Mouse (Mus musculus) midbrain, embryonic 14.5 days (tissue): ENCODE data around the gene Pus1. TPM values are rescaled to one million over a fixed set of nuclear protein-coding genes. Genes with fewer than 3 reads are reported as not detected.

Source experiments
- ATAC-seq: fragments of 200-750 bp; cut with Nextera tagmentation; 2 replicates; pipeline ENCODE4 v1.8.0; 2017; ENCODE audit warnings: moderate number of reproducible peaks, moderate library complexity; ENCODE audit not compliant: low FRiP score, low TSS enrichment
- DNase-seq: peaks from one replicate; pipeline ENCODE4 v3.0.0-alpha.2; 2015
- H3K27ac ChIP-seq: fragments of 300-500 bp; sonication (generic); replicated peaks from 2 replicates; pipeline ENCODE4 v1.5.1; 2014; ENCODE audit warnings: mild to moderate bottlenecking, low read depth, low read length, moderate library complexity
- H3K27me3 ChIP-seq: fragments of 300-500 bp; sonication (generic); 2 replicates; pipeline ENCODE4 v1.6.1; 2014; ENCODE audit warnings: low read length, control low read depth, mixed read lengths; ENCODE audit not compliant: control insufficient read depth, insufficient read depth
- H3K36me3 ChIP-seq: fragments of 300-500 bp; sonication (generic); 2 replicates; pipeline ENCODE4 v1.6.1; 2014; ENCODE audit warnings: low read length, control low read depth; ENCODE audit not compliant: control insufficient read depth, insufficient read depth
- H3K4me1 ChIP-seq: fragments of 300-500 bp; sonication (generic); 2 replicates; pipeline ENCODE4 v1.6.1; 2014; ENCODE audit warnings: mild to moderate bottlenecking, antibody characterized with exemption, low read length, control low read depth; ENCODE audit not compliant: control insufficient read depth, insufficient read depth
- H3K4me2 ChIP-seq: fragments of 300-500 bp; sonication (generic); 2 replicates; pipeline ENCODE4 v1.6.1; 2014; ENCODE audit warnings: mild to moderate bottlenecking, low read length, moderate library complexity
- H3K4me3 ChIP-seq: fragments of 300-500 bp; sonication (generic); replicated peaks from 2 replicates; pipeline ENCODE4 v1.5.1; 2014; ENCODE audit warnings: low read depth, low read length
- H3K9ac ChIP-seq: fragments of 300-500 bp; sonication (generic); replicated peaks from 2 replicates; pipeline ENCODE4 v1.6.1; 2014; ENCODE audit warnings: mild to moderate bottlenecking, low read length, moderate library complexity
- H3K9me3 ChIP-seq: fragments of 300-500 bp; sonication (generic); 2 replicates; pipeline ENCODE4 v1.6.1; 2016; ENCODE audit warnings: low read length, control low read depth, mixed read lengths; ENCODE audit not compliant: control insufficient read depth
- WGBS: fragments of 180-500 bp; shearing (Covaris S2); extraction: QIAGEN DNeasy Blood & Tissue Kit; methylation state at CpG from one replicate; pipeline ENCODE4 v1.1.7; 2014; 5-methylcytosine and 5-hydroxymethylcytosine counted together
- polyA plus RNA-seq: library from polyadenylated mRNA; unstranded; fragments of >200 nt; fragmentation: Nextera tagmentation; extraction: Ambion mirVana; gene quantifications from 2 replicates; pipeline ENCODE4 v1.2.1, GENCODE M21; 2014

Gene Pus1
- polyA plus RNA-seq, 1 experiment from 2014 or later: 12.5 TPM

- Histone ChIP-seq H3K4me2 (no peak overlapping the region), H3K36me3 (peaks cover 90% of the 10 kb centered on the region), H3K9ac (no peak overlapping the region), H3K9me3 (no peaks in the 10 kb centered on the region), H3K27me3 (no peaks in the 10 kb centered on the region), H3K27ac (no peak overlapping the region), H3K4me1 (no peaks in the 10 kb centered on the region), H3K4me3 (no peak overlapping the region)
- DNase-seq: peak; percentile 83
- ATAC-seq: 0 out of 2 replicates have a peak, but pooled peaks have one; percentile 34
- 67% methylated on average over 5 of the region's 5 CpGs for WGBS
Measured at GRCm38 (mm10) chr5:110788684-110789083, 8.2 kb upstream of the Pus1 start.

DNA sequence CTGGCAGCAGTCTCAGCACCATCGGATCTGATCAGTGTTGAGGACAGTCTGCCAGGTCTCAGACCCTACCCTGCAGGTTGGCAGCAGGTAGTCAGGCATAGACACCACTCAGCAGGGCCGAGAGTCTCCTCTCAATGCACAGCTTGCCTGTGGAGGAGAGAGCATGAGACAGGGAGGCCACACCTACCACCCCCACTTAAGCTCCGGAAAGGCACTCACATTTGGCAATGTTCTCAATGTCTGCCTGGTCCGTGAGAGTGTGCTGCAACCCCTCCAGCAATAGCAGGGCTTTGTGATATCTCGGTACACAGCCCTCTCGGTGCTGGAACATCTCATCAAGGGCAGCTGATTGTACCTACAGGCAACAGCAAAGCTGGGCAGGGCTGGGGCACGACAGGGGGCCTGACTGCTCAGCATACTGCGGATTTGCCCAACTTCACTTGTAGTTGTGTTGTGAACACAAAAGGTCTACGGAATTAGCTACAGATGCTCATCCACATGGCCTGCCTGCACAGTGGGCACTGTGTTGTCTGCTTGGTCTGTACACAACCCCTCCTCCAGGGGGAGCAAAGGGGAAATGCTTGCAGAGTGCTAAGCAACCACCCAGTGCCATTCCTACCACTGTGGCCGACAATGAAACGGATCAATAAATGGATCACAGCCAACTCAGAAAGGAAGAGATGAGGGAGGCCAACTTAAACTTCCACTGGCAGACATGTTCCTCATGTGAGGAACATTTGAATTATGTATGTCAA, 5.8 kb upstream of the Pus1 start:
- no peak overlapping the region for H3K9ac ChIP-seq
- H3K4me1 ChIP-seq: no peaks in the 10 kb centered on the region
- no peak overlapping the region for H3K4me2 ChIP-seq
- H3K9me3 ChIP-seq: no peaks in the 10 kb centered on the region
- H3K36me3 ChIP-seq: peaks cover 66% of the 10 kb centered on the region
- no peak for DNase-seq
- no peak; the same call in 1 of the 2 replicates for ATAC-seq
- 80% methylated on average over 11 of the region's 11 CpGs for WGBS
- no peaks in the 10 kb centered on the region for H3K27me3 ChIP-seq
- no peak overlapping the region for H3K27ac ChIP-seq
- H3K4me3 ChIP-seq: no peak overlapping the region

DNA sequence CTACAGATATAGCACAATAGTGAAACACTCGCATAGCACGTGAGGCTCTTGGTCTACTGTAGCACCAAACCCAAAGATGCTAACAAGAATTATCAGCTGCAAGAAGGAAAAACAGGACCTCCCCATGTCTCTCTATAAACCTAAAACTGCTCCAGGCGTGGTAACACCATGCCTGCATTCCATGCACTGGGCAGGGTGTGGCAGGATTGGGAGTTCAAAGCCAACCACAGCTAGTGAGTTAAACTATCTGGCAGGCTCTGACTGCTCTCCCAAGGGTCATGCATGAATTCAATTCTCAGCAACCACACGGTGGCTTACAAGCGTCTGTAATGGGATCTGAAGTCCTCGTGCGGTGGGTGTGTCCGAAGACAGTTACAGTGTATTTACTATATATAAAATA, 2.7 kb upstream of the Pus1 start:
- ATAC-seq (no peak), DNase-seq (no peak)
- no peak overlapping the region for H3K9ac ChIP-seq
- H3K4me1 ChIP-seq: peaks cover 12% of the 10 kb centered on the region
- no peaks in the 10 kb centered on the region for H3K9me3 ChIP-seq
- no peak overlapping the region for H3K4me2 ChIP-seq
- 76% methylated on average over 8 of the region's 8 CpGs for WGBS
- no peak overlapping the region for H3K27ac ChIP-seq
- no peaks in the 10 kb centered on the region for H3K27me3 ChIP-seq
- peaks cover 35% of the 10 kb centered on the region for H3K36me3 ChIP-seq
- no peak overlapping the region for H3K4me3 ChIP-seq

- Histone ChIP-seq H3K4me2 (no peak overlapping the region), H3K27ac (no peak overlapping the region), H3K4me1 (peaks cover 12% of the 10 kb centered on the region), H3K27me3 (no peaks in the 10 kb centered on the region), H3K9me3 (no peaks in the 10 kb centered on the region), H3K9ac (no peak overlapping the region), H3K4me3 (no peak overlapping the region), H3K36me3 (peaks cover 24% of the 10 kb centered on the region)
- ATAC-seq (no peak), DNase-seq (no peak)
- WGBS: 89% methylated on average over 7 of the region's 7 CpGs
Measured at GRCm38 (mm10) chr5:110781529-110782238, 1.2 kb upstream of the Pus1 start.

DNA sequence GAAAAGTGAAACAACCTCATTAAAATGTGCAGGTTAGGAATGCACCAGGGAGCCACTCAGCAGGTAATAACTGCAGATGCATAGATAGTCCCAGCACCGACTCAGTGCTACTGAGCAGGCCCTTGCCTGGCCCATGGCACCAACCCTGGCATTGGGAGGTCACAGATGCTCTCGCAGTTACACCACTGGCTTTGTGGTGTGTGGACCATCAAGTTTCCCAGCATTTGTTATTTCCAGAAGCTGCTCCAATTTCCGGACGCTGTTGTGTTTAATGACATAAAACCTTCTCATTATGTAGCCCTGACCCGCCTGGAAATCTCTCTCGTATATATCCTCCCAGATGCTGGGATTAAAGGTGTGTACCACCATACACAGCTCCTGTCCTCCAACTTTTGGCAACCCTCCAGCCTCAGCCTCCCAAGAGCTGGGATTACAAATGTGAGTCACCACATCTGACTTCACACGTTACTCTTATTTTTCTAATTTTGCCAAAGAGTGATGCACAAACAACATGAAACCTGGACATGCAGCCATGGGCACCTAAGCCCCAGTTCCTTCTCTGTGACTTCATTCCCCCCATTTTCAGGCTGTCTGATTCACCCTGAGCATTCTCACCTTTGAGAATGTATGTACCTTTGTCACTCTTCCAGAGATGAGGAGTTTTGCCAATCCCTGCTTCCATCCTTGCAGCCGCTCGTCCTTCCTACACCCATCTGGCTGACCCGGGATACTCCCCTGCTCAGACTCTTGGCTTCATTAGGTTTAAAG, 486 bp upstream of the Pus1 start:
- H3K36me3 ChIP-seq: peaks cover 22% of the 10 kb centered on the region
- H3K4me3 ChIP-seq: peak overlapping the region; percentile 76
- peaks cover 12% of the 10 kb centered on the region for H3K4me1 ChIP-seq
- H3K27ac ChIP-seq: no peak overlapping the region
- H3K9me3 ChIP-seq: no peaks in the 10 kb centered on the region
- H3K4me2 ChIP-seq: peak overlapping the region; percentile 94
- no peaks in the 10 kb centered on the region for H3K27me3 ChIP-seq
- WGBS: 57% methylated on average over 10 of the region's 10 CpGs
- H3K9ac ChIP-seq: peak overlapping the region; percentile 72
- ATAC-seq (peak; percentile 60), DNase-seq (no peak)

- H3K4me2 ChIP-seq: peak overlapping the region; percentile 94
- H3K4me1 ChIP-seq: peaks cover 12% of the 10 kb centered on the region
- WGBS: 26% methylated on average over 15 of the region's 15 CpGs
- H3K27me3 ChIP-seq: no peaks in the 10 kb centered on the region
- H3K9me3 ChIP-seq: no peaks in the 10 kb centered on the region
- H3K4me3 ChIP-seq: peak overlapping the region; percentile 76
- H3K27ac ChIP-seq: no peak overlapping the region
- H3K36me3 ChIP-seq: peaks cover 22% of the 10 kb centered on the region
- peak overlapping the region; percentile 72 for H3K9ac ChIP-seq
- no peak for DNase-seq
- no peak for ATAC-seq
Measured at GRCm38 (mm10) chr5:110779276-110779997, 1.0 kb downstream of the Pus1 start.

- 91% methylated on average over 12 of the region's 12 CpGs for WGBS
- Histone ChIP-seq H3K9me3 (no peaks in the 10 kb centered on the region), H3K27me3 (no peaks in the 10 kb centered on the region), H3K4me1 (peaks cover 12% of the 10 kb centered on the region), H3K4me2 (no peak overlapping the region), H3K36me3 (peaks cover 33% of the 10 kb centered on the region), H3K9ac (no peak overlapping the region), H3K4me3 (no peak overlapping the region), H3K27ac (no peak overlapping the region)
- DNase-seq (no peak), ATAC-seq (no peak)
Measured at GRCm38 (mm10) chr5:110778263-110778662, 2.2 kb downstream of the Pus1 start.

DNA sequence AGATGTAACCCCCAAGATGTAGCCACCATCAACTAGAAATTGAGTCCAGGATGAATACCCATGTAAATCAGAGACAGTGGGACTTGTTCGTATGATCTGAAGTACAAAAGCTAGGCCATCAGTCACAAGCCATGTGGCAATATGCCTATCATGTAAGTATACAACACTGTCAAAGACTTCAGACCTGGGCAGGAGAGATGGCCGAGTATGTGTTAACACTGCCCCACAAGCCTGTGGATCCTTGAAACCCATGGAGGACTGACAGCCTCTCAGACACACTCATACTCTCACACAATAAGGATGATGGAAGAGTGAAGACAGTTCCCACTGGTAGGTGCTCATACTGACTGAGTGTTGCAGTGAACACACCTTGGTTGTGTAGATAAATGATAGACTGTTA, 4.3 kb downstream of the Pus1 start:
- Histone ChIP-seq H3K4me3 (no peak overlapping the region), H3K27me3 (no peaks in the 10 kb centered on the region), H3K27ac (no peak overlapping the region), H3K4me2 (no peak overlapping the region), H3K4me1 (peaks cover 12% of the 10 kb centered on the region), H3K9me3 (no peaks in the 10 kb centered on the region), H3K36me3 (peaks cover 33% of the 10 kb centered on the region), H3K9ac (no peak overlapping the region)
- ATAC-seq (no peak), DNase-seq (no peak)
- WGBS: 90% methylated on average over 2 of the region's 2 CpGs
